Mouse (Mus musculus): ENCODE measurements around the gene Gm49403.

DNA sequence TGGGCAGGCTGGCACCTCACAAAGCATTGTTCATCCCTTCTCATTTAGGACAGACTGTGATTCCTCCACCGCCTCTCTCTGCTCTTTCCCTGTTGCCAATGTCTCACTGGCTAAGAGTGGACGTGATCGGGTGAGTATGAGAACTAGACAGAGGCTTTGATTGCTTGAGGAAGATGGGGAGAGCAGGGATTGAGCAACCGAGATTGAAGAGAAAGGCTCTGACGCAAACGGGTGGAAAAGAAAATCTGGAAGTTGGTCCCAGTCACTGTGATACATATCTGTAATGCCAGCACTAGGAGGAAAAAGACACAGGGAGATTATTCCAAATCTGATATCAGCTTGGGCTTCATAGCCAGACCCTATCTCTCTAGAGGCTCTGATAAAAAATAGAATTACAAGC lies 40.8 kb upstream of the Gm49403 start:
- TF ChIP-seq FLI1 (IDR thresholded peaks at IDR 0.05; ENCODE audit: low read length), result no peak
- TF ChIP-seq GATA1 (IDR thresholded peaks at IDR 0.05; ENCODE audit: borderline replicate concordance, low read length), result no peak
